Mouse (Mus musculus): Measurements from ENCODE around the gene Evi2a.

Evi2a gene

GRCm38 (mm10) chr11:79526549-79526948 is 3.9 kb downstream of the Evi2a start:
- in situ Hi-C loops (cut with MboI, MseI): no loop called here

GRCm38 (mm10) chr11:79524310-79524575 is 6.2 kb downstream of the Evi2a start:
- in situ Hi-C loops (cut with MboI, MseI): no loop called here

- in situ Hi-C loops (cut with MboI, MseI): no loop called here
These were observed 6.7 kb downstream of the Evi2a start, which contains the start of gene Evi2b for GRCm38 (mm10) chr11:79523560-79524309. Gene Evi2b, minus strand, starts transcription at chr11:79523762.

- in situ Hi-C loops (cut with MboI, MseI): no loop called here
These were observed 7.5 kb downstream of the Evi2a start for GRCm38 (mm10) chr11:79522944-79523343.

GRCm38 (mm10) chr11:79521930-79522329 is 8.5 kb downstream of the Evi2a start:
- in situ Hi-C loops (cut with MboI, MseI): no loop called here

- in situ Hi-C loops (cut with MboI, MseI): no loop called here
These were observed 9.6 kb downstream of the Evi2a start for GRCm38 (mm10) chr11:79520772-79521171.

GRCm38 (mm10) chr11:79519878-79520291 is 10.5 kb downstream of the Evi2a start:
- in situ Hi-C loops (cut with MboI, MseI): no loop called here

- in situ Hi-C loops (cut with MboI, MseI): no loop called here
These were observed 11.1 kb downstream of the Evi2a start for GRCm38 (mm10) chr11:79519299-79519698.

GRCm38 (mm10) chr11:79515798-79516197 is 14.6 kb downstream of the Evi2a start:
- in situ Hi-C loops (cut with MboI, MseI): no loop called here

GRCm38 (mm10) chr11:79515331-79515730 is 15.1 kb downstream of the Evi2a start:
- in situ Hi-C loops (cut with MboI, MseI): no loop called here

GRCm38 (mm10) chr11:79511970-79512369 is 18.4 kb downstream of the Evi2a start:
- in situ Hi-C loops (cut with MboI, MseI): no loop called here

- in situ Hi-C loops (cut with MboI, MseI): no loop called here
These were observed 25.9 kb downstream of the Evi2a start for GRCm38 (mm10) chr11:79504506-79504905.

- in situ Hi-C loops (cut with MboI, MseI): no loop called here
These were observed 26.6 kb downstream of the Evi2a start, which contains the start of gene Omg for GRCm38 (mm10) chr11:79503845-79504244. Gene Omg, minus strand, starts transcription at chr11:79504084.

- in situ Hi-C loops (cut with MboI, MseI): no loop called here
These were observed 27.5 kb downstream of the Evi2a start for GRCm38 (mm10) chr11:79502917-79503316.

GRCm38 (mm10) chr11:79494976-79495800 is 35.2 kb downstream of the Evi2a start:
- in situ Hi-C loops (cut with MboI, MseI): no loop called here

- in situ Hi-C loops (cut with MboI, MseI): no loop called here
These were observed 45.7 kb downstream of the Evi2a start for GRCm38 (mm10) chr11:79484721-79485120.

GRCm38 (mm10) chr11:79483876-79484528 is 46.4 kb downstream of the Evi2a start:
- in situ Hi-C loops (cut with MboI, MseI): no loop called here

GRCm38 (mm10) chr11:79483392-79483791 is 47.0 kb downstream of the Evi2a start:
- in situ Hi-C loops (cut with MboI, MseI): no loop called here
